Mouse (Mus musculus) E14TG2a.4 (cell line): Measurements from ENCODE around the gene Chsy1.

Experiments used
- H3K27me3 ChIP-seq: 2 replicates; pipeline ENCODE4 v1.6.1; 2014; ENCODE audit warnings: low read length, control low read depth; ENCODE audit not compliant: insufficient read depth
- H3K36me3 ChIP-seq: 2 replicates; pipeline ENCODE4 v1.6.1; 2014; ENCODE audit warnings: low read length, control low read depth; ENCODE audit not compliant: insufficient read depth
- H3K4me1 ChIP-seq: replicated peaks from 2 replicates; pipeline ENCODE4 v1.6.1; 2014; ENCODE audit warnings: low read depth, low read length, control low read depth
- H3K4me3 ChIP-seq: replicated peaks from 2 replicates; pipeline ENCODE4 v1.5.1; 2014; ENCODE audit warnings: mild to moderate bottlenecking, low read length
- H3K9me3 ChIP-seq: 2 replicates; pipeline ENCODE4 v1.6.1; 2014; ENCODE audit warnings: low read length, control low read depth
- CTCF ChIP-seq: conservative IDR thresholded peaks from 2 replicates; pipeline ENCODE4 v1.5.1; 2014; ENCODE audit warnings: low read length
- NANOG ChIP-seq: IDR thresholded peaks from 2 replicates; pipeline ENCODE4 v1.6.1; 2014; ENCODE audit warnings: borderline replicate concordance, low read length, mixed read lengths
- POU5F1 ChIP-seq: IDR thresholded peaks from 2 replicates; pipeline ENCODE4 v1.6.1; 2014; ENCODE audit warnings: low read length, borderline replicate concordance

Chsy1 gene

DNA sequence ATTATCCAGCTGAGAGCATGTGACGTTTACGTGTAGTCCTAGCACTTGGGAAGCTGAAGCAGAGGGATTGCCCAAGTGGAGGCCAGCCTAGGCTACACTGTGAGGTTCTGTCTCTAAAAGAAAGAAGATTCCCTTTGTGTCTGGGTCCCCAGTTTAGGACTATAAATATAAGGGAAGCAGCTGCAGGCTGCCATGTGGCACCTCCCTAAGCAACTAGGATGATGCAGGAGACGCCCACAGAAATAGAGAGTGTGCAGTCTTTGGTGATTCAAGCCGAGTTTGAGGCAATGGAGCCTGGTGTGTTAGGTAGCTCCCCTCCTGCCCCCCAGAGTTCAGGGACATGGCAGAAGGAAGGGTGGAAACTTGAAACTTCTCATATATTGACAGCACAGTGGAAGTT, 21.7 kb upstream of the Chsy1 start:
- Histone ChIP-seq H3K27me3 (no peaks in the 10 kb centered on the region), H3K9me3 (no peaks in the 10 kb centered on the region), H3K36me3 (peaks cover 82% of the 10 kb centered on the region), H3K4me3 (no peak overlapping the region), H3K4me1 (peaks cover 9% of the 10 kb centered on the region)
- TF ChIP-seq POU5F1 (no peak), CTCF (no peak), NANOG (no peak)

DNA sequence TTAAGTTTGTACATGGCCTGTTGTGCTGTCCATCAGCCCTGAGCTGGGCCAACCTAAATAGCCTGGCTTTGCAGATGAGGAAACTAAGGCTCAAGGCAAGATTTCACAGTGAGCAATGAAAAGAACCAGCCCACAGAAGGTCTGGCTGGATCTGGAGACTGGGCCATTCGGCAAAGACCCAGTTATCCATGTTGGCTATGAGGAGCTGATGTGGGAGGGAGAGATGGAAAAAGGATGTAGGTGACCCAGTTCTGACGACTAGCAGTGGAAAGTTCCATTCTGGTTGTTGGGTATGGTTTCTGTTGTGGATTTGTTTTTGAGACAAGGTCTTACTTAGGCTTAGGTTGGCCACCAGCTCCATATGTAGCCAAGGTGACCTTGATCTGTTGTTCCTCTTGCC, 21.2 kb upstream of the Chsy1 start:
- no peaks in the 10 kb centered on the region for H3K27me3 ChIP-seq
- no peaks in the 10 kb centered on the region for H3K9me3 ChIP-seq
- peaks cover 13% of the 10 kb centered on the region for H3K4me1 ChIP-seq
- TF ChIP-seq POU5F1 (no peak), NANOG (no peak), CTCF (no peak)
- peaks cover 79% of the 10 kb centered on the region for H3K36me3 ChIP-seq
- H3K4me3 ChIP-seq, result no peak overlapping the region

DNA sequence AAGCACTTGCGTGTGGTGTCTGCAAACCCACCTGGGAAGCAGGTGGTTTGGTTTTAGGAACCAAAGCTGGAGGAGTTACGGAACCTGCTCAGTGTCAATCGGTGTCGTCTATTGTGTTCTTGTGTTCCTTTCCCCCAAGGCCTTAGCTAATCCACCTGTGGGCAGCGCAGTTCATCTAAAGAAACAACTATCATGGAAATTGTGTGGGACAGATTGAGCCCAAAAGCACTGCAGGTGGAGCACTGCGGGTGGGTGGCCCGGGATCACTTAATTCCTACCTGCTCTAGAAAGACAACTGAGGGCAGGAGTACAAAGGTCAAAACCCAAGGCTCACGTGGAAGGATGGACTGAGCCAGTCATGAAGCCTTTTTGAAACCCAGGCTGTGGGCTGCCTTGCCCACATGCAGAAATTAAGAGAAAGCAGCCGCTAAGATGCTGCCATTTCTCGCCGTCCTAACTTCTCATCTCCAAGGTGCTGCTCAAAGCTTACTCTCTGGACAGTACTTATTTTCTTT, 18.6 kb upstream of the Chsy1 start:
- H3K9me3 ChIP-seq, result no peaks in the 10 kb centered on the region
- peaks cover 52% of the 10 kb centered on the region for H3K36me3 ChIP-seq
- H3K4me1 ChIP-seq, result peaks cover 17% of the 10 kb centered on the region
- peaks cover 4% of the 10 kb centered on the region; the same call in 1 of the 2 replicates for H3K27me3 ChIP-seq
- TF ChIP-seq CTCF (no peak), POU5F1 (no peak), NANOG (no peak)
- H3K4me3 ChIP-seq, result no peak overlapping the region

DNA sequence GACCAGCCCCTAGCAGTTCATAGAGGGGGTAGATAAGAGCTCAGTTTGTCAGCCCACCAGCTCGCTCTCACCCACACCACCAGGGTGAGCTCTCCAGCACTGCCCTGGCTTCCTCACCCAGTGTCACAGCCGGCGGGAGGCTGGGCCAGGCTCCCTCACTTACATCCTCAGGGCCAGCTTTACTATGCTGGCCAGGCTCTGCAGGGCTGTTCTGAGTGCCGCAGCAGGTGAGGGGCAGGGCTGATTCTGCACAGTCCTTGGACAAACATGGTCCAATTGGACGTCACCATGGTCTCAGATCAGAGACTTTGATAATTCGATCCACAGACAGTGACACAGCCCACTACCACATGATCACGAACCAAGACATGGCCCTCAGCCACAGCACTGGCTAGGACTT, 17.8 kb upstream of the Chsy1 start:
- no peaks in the 10 kb centered on the region for H3K9me3 ChIP-seq
- peaks cover 44% of the 10 kb centered on the region for H3K36me3 ChIP-seq
- no peak overlapping the region for H3K4me3 ChIP-seq
- peaks cover 7% of the 10 kb centered on the region; the same call in 1 of the 2 replicates for H3K27me3 ChIP-seq
- TF ChIP-seq NANOG (no peak), CTCF (no peak), POU5F1 (no peak)
- H3K4me1 ChIP-seq, result peaks cover 17% of the 10 kb centered on the region

GRCm38 (mm10) chr7:66092656-66093055, 16.7 kb upstream of the Chsy1 start:
- peaks cover 7% of the 10 kb centered on the region; the same call in 1 of the 2 replicates for H3K27me3 ChIP-seq
- H3K4me3 ChIP-seq, result no peak overlapping the region
- H3K9me3 ChIP-seq, result no peaks in the 10 kb centered on the region
- TF ChIP-seq NANOG (no peak), CTCF (no peak), POU5F1 (no peak)
- peaks cover 33% of the 10 kb centered on the region for H3K36me3 ChIP-seq
- peaks cover 17% of the 10 kb centered on the region for H3K4me1 ChIP-seq

GRCm38 (mm10) chr7:66094141-66094540, 15.2 kb upstream of the Chsy1 start:
- TF ChIP-seq CTCF (no peak), NANOG (no peak), POU5F1 (no peak)
- Histone ChIP-seq H3K4me1 (peaks cover 17% of the 10 kb centered on the region), H3K4me3 (no peak overlapping the region), H3K27me3 (peaks cover 7% of the 10 kb centered on the region; the same call in 1 of the 2 replicates), H3K36me3 (peaks cover 18% of the 10 kb centered on the region), H3K9me3 (no peaks in the 10 kb centered on the region)

GRCm38 (mm10) chr7:66098803-66099202, 10.5 kb upstream of the Chsy1 start:
- Histone ChIP-seq H3K4me3 (no peak overlapping the region), H3K4me1 (no peaks in the 10 kb centered on the region), H3K9me3 (no peaks in the 10 kb centered on the region), H3K27me3 (peaks cover 14% of the 10 kb centered on the region), H3K36me3 (no peaks in the 10 kb centered on the region)
- TF ChIP-seq NANOG, result no peak
- TF ChIP-seq POU5F1, result no peak
- TF ChIP-seq CTCF, result no peak

- Histone ChIP-seq H3K4me1 (no peaks in the 10 kb centered on the region), H3K4me3 (no peak overlapping the region), H3K27me3 (peaks cover 19% of the 10 kb centered on the region), H3K36me3 (no peaks in the 10 kb centered on the region), H3K9me3 (no peaks in the 10 kb centered on the region)
- TF ChIP-seq NANOG (no peak), CTCF (peak; percentile 50), POU5F1 (no peak)
These were observed 7.4 kb upstream of the Chsy1 start for GRCm38 (mm10) chr7:66101866-66102265.

DNA sequence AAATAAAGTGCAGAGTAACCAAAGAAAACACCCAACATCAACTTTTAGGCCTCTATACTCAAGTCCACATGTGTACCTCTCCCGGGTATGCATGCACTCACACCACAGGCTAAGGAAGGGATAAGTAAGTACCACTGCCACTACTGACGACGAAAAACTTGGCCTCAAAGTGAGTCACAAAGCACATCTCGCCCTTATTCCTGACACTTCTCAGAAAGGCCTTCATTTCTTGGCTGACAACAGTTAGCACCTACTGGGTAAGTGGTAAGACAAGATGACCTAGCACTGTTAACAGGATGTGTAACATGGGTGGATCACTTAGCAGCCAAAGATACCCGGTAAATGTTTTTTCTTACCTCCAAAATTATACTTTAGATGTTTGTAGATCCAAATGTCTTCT, 4.8 kb upstream of the Chsy1 start:
- H3K27me3 ChIP-seq, result peaks cover 33% of the 10 kb centered on the region
- TF ChIP-seq NANOG, result no peak
- TF ChIP-seq POU5F1, result no peak
- TF ChIP-seq CTCF, result no peak
- no peak overlapping the region for H3K4me3 ChIP-seq
- peaks cover 8% of the 10 kb centered on the region for H3K4me1 ChIP-seq
- no peaks in the 10 kb centered on the region for H3K36me3 ChIP-seq
- H3K9me3 ChIP-seq, result no peaks in the 10 kb centered on the region
